Mouse (Mus musculus) stomach, adult 2 months (tissue): ENCODE measurements around the gene Defb38. TPM values are rescaled to one million over a fixed set of nuclear protein-coding genes. Genes with fewer than 3 reads are reported as not detected.

Source experiments
- polyA plus RNA-seq: library from polyadenylated mRNA; depleted of rRNA; stranded (reverse); fragments of >200 nt; gene quantifications from 2 replicates; pipeline ENCODE4 v1.2.3, GENCODE M21; 2012; rRNA removed

Gene Defb38
- not detected in 2 replicates for polyA plus RNA-seq

GRCm38 (mm10) chr8:19026466-19026865 lies at the start of gene Defb38:
Defb38 (minus strand) TSS chr8:19026566.

GRCm38 (mm10) chr8:19064710-19065109 lies 38.3 kb upstream of the Defb38 start, which contains the start of gene Defb39:
Defb39 (minus strand) TSS chr8:19064810.

Other genes with a start within 250 kb of the Defb38 start
- not detected in 2 replicates for gene Defb40, start 48.3 kb downstream of the Defb38 start, polyA plus RNA-seq
- not detected in 2 replicates for gene Defb37, start 35.5 kb downstream of the Defb38 start, polyA plus RNA-seq
- gene Defb39, start 38.2 kb upstream of the Defb38 start, polyA plus RNA-seq = not detected in 2 replicates
- gene Defb12, start 88.3 kb upstream of the Defb38 start, polyA plus RNA-seq = 0.10 TPM in 1 of 2 replicates, not detected in the other
- gene Defb34, start 97.2 kb upstream of the Defb38 start, polyA plus RNA-seq = not detected in 2 replicates
- gene Gm45826, start 114.2 kb upstream of the Defb38 start, polyA plus RNA-seq = not detected in 2 replicates
- not detected in 2 replicates for gene Defb14, start 167.8 kb upstream of the Defb38 start, polyA plus RNA-seq
- 0.30 and 3.7 TPM in 2 replicates for gene Defb4, start 172.1 kb upstream of the Defb38 start, polyA plus RNA-seq
- gene Defb6, start 198.9 kb upstream of the Defb38 start, polyA plus RNA-seq = not detected in 2 replicates
- not detected in 2 replicates for gene Defb46, start 213.3 kb upstream of the Defb38 start, polyA plus RNA-seq
- not detected in 2 replicates for gene Defb5, start 221.0 kb upstream of the Defb38 start, polyA plus RNA-seq